Mouse (Mus musculus) forebrain, embryonic 16.5 days (tissue): ENCODE results near the gene Coasy. TPM values are rescaled to one million over a fixed set of nuclear protein-coding genes. Genes with fewer than 3 reads are reported as not detected.
A peak's percentile ranks its signal among the peaks of the same experiment; 100 is the strongest.

ENCODE experiments used
- ATAC-seq: fragments of 200-750 bp; cut with Nextera tagmentation; 2 replicates; pipeline ENCODE4 v1.8.0; 2017; ENCODE audit warnings: mild to moderate bottlenecking, moderate library complexity
- H3K27ac ChIP-seq: fragments of 300-500 bp; sonication (generic); 2 replicates; pipeline ENCODE4 v1.5.1; 2014; ENCODE audit warnings: low read length, control low read depth
- H3K27me3 ChIP-seq: fragments of 300-500 bp; sonication (generic); replicated peaks from 2 replicates; pipeline ENCODE4 v1.6.1; 2014; ENCODE audit warnings: low read length; ENCODE audit not compliant: control insufficient read depth, insufficient read depth
- H3K36me3 ChIP-seq: fragments of 300-500 bp; sonication (generic); 2 replicates; pipeline ENCODE4 v1.6.1; 2014; ENCODE audit not compliant: control insufficient read depth, insufficient read depth
- H3K4me1 ChIP-seq: fragments of 300-500 bp; sonication (generic); replicated peaks from 2 replicates; pipeline ENCODE4 v1.6.1; 2014; ENCODE audit warnings: low read length; ENCODE audit not compliant: control insufficient read depth, insufficient read depth
- H3K4me2 ChIP-seq: fragments of 300-500 bp; sonication (generic); 2 replicates; pipeline ENCODE4 v1.6.1; 2014; ENCODE audit warnings: mild to moderate bottlenecking, low read length, control low read depth
- H3K4me3 ChIP-seq: fragments of 300-500 bp; sonication (generic); replicated peaks from 2 replicates; pipeline ENCODE4 v1.5.1; 2014; ENCODE audit warnings: mild to moderate bottlenecking, low read length, control low read depth
- H3K9ac ChIP-seq: fragments of 300-500 bp; sonication (generic); replicated peaks from 2 replicates; pipeline ENCODE4 v1.6.1; 2014; ENCODE audit warnings: low read depth, low read length, control low read depth
- H3K9me3 ChIP-seq: fragments of 300-500 bp; sonication (generic); 2 replicates; pipeline ENCODE4 v1.6.1; 2016; ENCODE audit warnings: low read length; ENCODE audit not compliant: control insufficient read depth
- WGBS: fragments of 180-500 bp; shearing (Covaris S2); extraction: QIAGEN DNeasy Blood & Tissue Kit; methylation state at CpG from one replicate; pipeline ENCODE4 v1.1.7; 2014; 5-methylcytosine and 5-hydroxymethylcytosine counted together
- polyA plus RNA-seq: library from polyadenylated mRNA; unstranded; fragments of >200 nt; fragmentation: Nextera tagmentation; extraction: Ambion mirVana; gene quantifications from 2 replicates; pipeline ENCODE4 v1.2.1, GENCODE M21; 2015

Coasy gene
- polyA plus RNA-seq, 1 experiment from 2014 or later, result 48.1 TPM

GRCm38 (mm10) chr11:101051051-101051493, 31.3 kb upstream of the Coasy start:
- Histone ChIP-seq H3K9ac (no peak overlapping the region), H3K4me3 (no peak overlapping the region), H3K4me2 (no peak overlapping the region), H3K4me1 (no peaks in the 10 kb centered on the region), H3K36me3 (peaks cover 35% of the 10 kb centered on the region), H3K9me3 (no peaks in the 10 kb centered on the region), H3K27me3 (no peaks in the 10 kb centered on the region), H3K27ac (no peak overlapping the region)
- ATAC-seq, result no peak
- 81% methylated on average over 6 of the region's 6 CpGs for WGBS

- H3K9ac ChIP-seq, result no peak overlapping the region
- 80% methylated on average over 8 of the region's 8 CpGs for WGBS
- no peaks in the 10 kb centered on the region for H3K27me3 ChIP-seq
- ATAC-seq, result no peak
- H3K4me2 ChIP-seq, result no peak overlapping the region
- no peaks in the 10 kb centered on the region for H3K4me1 ChIP-seq
- H3K4me3 ChIP-seq, result no peak overlapping the region
- H3K36me3 ChIP-seq, result peaks cover 32% of the 10 kb centered on the region
- no peak overlapping the region for H3K27ac ChIP-seq
- no peaks in the 10 kb centered on the region for H3K9me3 ChIP-seq
Measured at GRCm38 (mm10) chr11:101051617-101052016, 30.7 kb upstream of the Coasy start.

GRCm38 (mm10) chr11:101052751-101053473, 29.5 kb upstream of the Coasy start:
- H3K27me3 ChIP-seq, result no peaks in the 10 kb centered on the region
- no peak for ATAC-seq
- no peak overlapping the region for H3K4me3 ChIP-seq
- WGBS, result 91% methylated on average over 10 of the region's 10 CpGs
- H3K4me1 ChIP-seq, result no peaks in the 10 kb centered on the region
- H3K4me2 ChIP-seq, result no peak overlapping the region
- H3K9me3 ChIP-seq, result no peaks in the 10 kb centered on the region
- H3K36me3 ChIP-seq, result peaks cover 29% of the 10 kb centered on the region
- H3K9ac ChIP-seq, result no peak overlapping the region
- H3K27ac ChIP-seq, result no peak overlapping the region

- Histone ChIP-seq H3K4me3 (no peak overlapping the region), H3K9me3 (no peaks in the 10 kb centered on the region), H3K4me2 (no peak overlapping the region), H3K27me3 (no peaks in the 10 kb centered on the region), H3K36me3 (peaks cover 28% of the 10 kb centered on the region), H3K9ac (no peak overlapping the region), H3K27ac (no peak overlapping the region), H3K4me1 (no peaks in the 10 kb centered on the region)
- ATAC-seq, result no peak
- WGBS, result 91% methylated on average over 1 of the region's 1 CpGs
Measured at GRCm38 (mm10) chr11:101053974-101054373, 28.4 kb upstream of the Coasy start.

- no peak overlapping the region for H3K9ac ChIP-seq
- H3K4me3 ChIP-seq, result no peak overlapping the region
- 86% methylated on average over 14 of the region's 14 CpGs for WGBS
- no peak overlapping the region for H3K27ac ChIP-seq
- no peaks in the 10 kb centered on the region for H3K9me3 ChIP-seq
- no peaks in the 10 kb centered on the region for H3K4me1 ChIP-seq
- no peak overlapping the region for H3K4me2 ChIP-seq
- peaks cover 20% of the 10 kb centered on the region for H3K36me3 ChIP-seq
- ATAC-seq, result no peak
- H3K27me3 ChIP-seq, result no peaks in the 10 kb centered on the region
Measured at GRCm38 (mm10) chr11:101055418-101055817, 26.9 kb upstream of the Coasy start.

GRCm38 (mm10) chr11:101056885-101057284, 25.5 kb upstream of the Coasy start:
- H3K27me3 ChIP-seq, result no peaks in the 10 kb centered on the region
- no peaks in the 10 kb centered on the region for H3K4me1 ChIP-seq
- H3K36me3 ChIP-seq, result peaks cover 20% of the 10 kb centered on the region
- WGBS, result 55% methylated on average over 8 of the region's 8 CpGs
- H3K9me3 ChIP-seq, result no peaks in the 10 kb centered on the region
- no peak overlapping the region for H3K27ac ChIP-seq
- ATAC-seq, result no peak
- H3K4me3 ChIP-seq, result no peak overlapping the region
- no peak overlapping the region for H3K4me2 ChIP-seq
- H3K9ac ChIP-seq, result no peak overlapping the region

- peak; percentile 31; the same call in 1 of the 2 replicates for ATAC-seq
- Histone ChIP-seq H3K4me1 (no peaks in the 10 kb centered on the region), H3K4me3 (no peak overlapping the region), H3K4me2 (no peak overlapping the region), H3K27ac (no peak overlapping the region), H3K9me3 (no peaks in the 10 kb centered on the region), H3K27me3 (no peaks in the 10 kb centered on the region), H3K9ac (no peak overlapping the region), H3K36me3 (peaks cover 24% of the 10 kb centered on the region)
- 31% methylated on average over 5 of the region's 5 CpGs for WGBS
Measured at GRCm38 (mm10) chr11:101057860-101058259, 24.5 kb upstream of the Coasy start.

- H3K9ac ChIP-seq, result no peak overlapping the region
- H3K4me1 ChIP-seq, result peaks cover 3% of the 10 kb centered on the region; the same call in 1 of the 2 replicates
- no peak overlapping the region for H3K4me2 ChIP-seq
- 83% methylated on average over 5 of the region's 5 CpGs for WGBS
- peaks cover 20% of the 10 kb centered on the region for H3K36me3 ChIP-seq
- H3K27ac ChIP-seq, result no peak overlapping the region
- H3K4me3 ChIP-seq, result no peak overlapping the region
- ATAC-seq, result no peak
- H3K9me3 ChIP-seq, result no peaks in the 10 kb centered on the region
- no peaks in the 10 kb centered on the region for H3K27me3 ChIP-seq
Measured at GRCm38 (mm10) chr11:101058726-101059125, 23.6 kb upstream of the Coasy start.

- no peak overlapping the region for H3K9ac ChIP-seq
- no peak overlapping the region; the same call in none of the 2 replicates for H3K27ac ChIP-seq
- H3K4me1 ChIP-seq, result peaks cover 3% of the 10 kb centered on the region; the same call in 1 of the 2 replicates
- peaks cover 17% of the 10 kb centered on the region for H3K36me3 ChIP-seq
- H3K27me3 ChIP-seq, result no peaks in the 10 kb centered on the region
- no peaks in the 10 kb centered on the region for H3K9me3 ChIP-seq
- no peak overlapping the region for H3K4me2 ChIP-seq
- H3K4me3 ChIP-seq, result no peak overlapping the region
- ATAC-seq, result no peak
- 77% methylated on average over 10 of the region's 10 CpGs for WGBS
Measured at GRCm38 (mm10) chr11:101059473-101059872, 22.9 kb upstream of the Coasy start.
